Mouse (Mus musculus) hindbrain, embryonic 11.5 days (tissue): ENCODE data around the gene Gm9918. TPM values are rescaled to one million over a fixed set of nuclear protein-coding genes. Genes with fewer than 3 reads are reported as not detected.

Experiments
- ATAC-seq: fragments of 200-750 bp; cut with Nextera tagmentation; 2 replicates; pipeline ENCODE4 v1.8.0; 2017; ENCODE audit warnings: mild to moderate bottlenecking, moderate TSS enrichment, moderate library complexity; ENCODE audit not compliant: low FRiP score
- DNase-seq: peaks from one replicate; pipeline ENCODE4 v3.0.0-alpha.2; 2015; ENCODE audit warnings: low spot score
- H3K27ac ChIP-seq: fragments of 300-500 bp; sonication (generic); 2 replicates; pipeline ENCODE4 v1.5.1; 2014; ENCODE audit warnings: mild to moderate bottlenecking, low read depth, low read length
- H3K27me3 ChIP-seq: fragments of 300-500 bp; sonication (generic); 2 replicates; pipeline ENCODE4 v1.6.1; 2014; ENCODE audit warnings: mild to moderate bottlenecking, low read length, moderate library complexity, mixed read lengths; ENCODE audit not compliant: control insufficient read depth, insufficient read depth
- H3K36me3 ChIP-seq: fragments of 300-500 bp; sonication (generic); 2 replicates; pipeline ENCODE4 v1.6.1; 2014; ENCODE audit warnings: mild to moderate bottlenecking, low read length, moderate library complexity, mixed read lengths; ENCODE audit not compliant: control insufficient read depth, insufficient read depth
- H3K4me1 ChIP-seq: fragments of 300-500 bp; sonication (generic); replicated peaks from 2 replicates; pipeline ENCODE4 v1.6.1; 2014; ENCODE audit warnings: low read length, mixed read lengths; ENCODE audit not compliant: control insufficient read depth, insufficient read depth
- H3K4me2 ChIP-seq: fragments of 300-500 bp; sonication (generic); replicated peaks from 2 replicates; pipeline ENCODE4 v1.6.1; 2014; ENCODE audit warnings: mild to moderate bottlenecking, low read depth, low read length
- H3K4me3 ChIP-seq: fragments of 300-500 bp; sonication (generic); 2 replicates; pipeline ENCODE4 v1.5.1; 2014; ENCODE audit warnings: low read depth, low read length
- H3K9ac ChIP-seq: fragments of 300-500 bp; sonication (generic); 2 replicates; pipeline ENCODE4 v1.6.1; 2014; ENCODE audit warnings: low read depth, low read length
- H3K9me3 ChIP-seq: fragments of 300-500 bp; sonication (generic); 2 replicates; pipeline ENCODE4 v1.6.1; 2016; ENCODE audit warnings: low read length; ENCODE audit not compliant: control insufficient read depth
- WGBS: fragments of 180-500 bp; shearing (Covaris S2); extraction: QIAGEN DNeasy Blood & Tissue Kit; methylation state at CpG from one replicate; pipeline ENCODE4 v1.1.7; 2014; 5-methylcytosine and 5-hydroxymethylcytosine counted together
- polyA plus RNA-seq: library from polyadenylated mRNA; unstranded; fragments of >200 nt; fragmentation: Nextera tagmentation; extraction: Ambion mirVana; gene quantifications from 2 replicates; pipeline ENCODE4 v1.2.1, GENCODE M21; 2014

Gene Gm9918
- polyA plus RNA-seq, 1 experiment from 2014 or later, result 0.15 TPM

DNA sequence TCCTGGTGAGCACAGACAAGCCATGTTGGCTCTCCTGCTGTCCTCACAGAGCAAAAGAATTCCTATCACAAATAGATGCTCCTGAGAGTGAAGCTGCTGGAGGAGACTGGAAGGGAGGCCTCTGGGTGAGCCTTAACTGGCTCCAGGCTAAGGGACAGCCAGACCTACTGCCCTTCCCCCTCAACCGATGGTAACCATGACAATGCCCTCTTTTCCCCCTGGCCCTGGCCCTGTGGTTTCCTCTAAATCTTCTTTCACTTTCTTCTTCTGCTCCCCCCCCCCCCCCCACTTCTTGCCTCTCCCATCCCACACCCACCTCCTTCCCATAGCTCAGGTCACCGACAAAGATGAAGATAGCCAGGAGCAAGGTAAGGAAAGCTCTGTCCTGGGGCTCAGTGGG, 36.5 kb upstream of the Gm9918 start:
- no peak overlapping the region for H3K4me3 ChIP-seq
- H3K4me2 ChIP-seq, result no peak overlapping the region
- no peak overlapping the region for H3K9ac ChIP-seq
- DNase-seq, result no peak
- no peak for ATAC-seq
- H3K36me3 ChIP-seq, result no peaks in the 10 kb centered on the region
- no peaks in the 10 kb centered on the region for H3K27me3 ChIP-seq
- no peak overlapping the region for H3K27ac ChIP-seq
- H3K4me1 ChIP-seq, result no peaks in the 10 kb centered on the region
- 31% methylated on average over 2 of the region's 2 CpGs for WGBS
- no peaks in the 10 kb centered on the region for H3K9me3 ChIP-seq

GRCm38 (mm10) chr15:102235371-102236027, 34.9 kb upstream of the Gm9918 start:
- 36% methylated on average over 21 of the region's 21 CpGs for WGBS
- Histone ChIP-seq H3K4me1 (0 out of 2 replicates have a peak, but pooled peaks cover 2% of the 10 kb centered on the region), H3K9me3 (no peaks in the 10 kb centered on the region), H3K27me3 (no peaks in the 10 kb centered on the region), H3K4me2 (no peak overlapping the region), H3K9ac (peak overlapping the region; percentile 31; the same call in 1 of the 2 replicates), H3K27ac (no peak overlapping the region), H3K4me3 (no peak overlapping the region), H3K36me3 (no peaks in the 10 kb centered on the region)
- DNase-seq, result no peak
- no peak for ATAC-seq

DNA sequence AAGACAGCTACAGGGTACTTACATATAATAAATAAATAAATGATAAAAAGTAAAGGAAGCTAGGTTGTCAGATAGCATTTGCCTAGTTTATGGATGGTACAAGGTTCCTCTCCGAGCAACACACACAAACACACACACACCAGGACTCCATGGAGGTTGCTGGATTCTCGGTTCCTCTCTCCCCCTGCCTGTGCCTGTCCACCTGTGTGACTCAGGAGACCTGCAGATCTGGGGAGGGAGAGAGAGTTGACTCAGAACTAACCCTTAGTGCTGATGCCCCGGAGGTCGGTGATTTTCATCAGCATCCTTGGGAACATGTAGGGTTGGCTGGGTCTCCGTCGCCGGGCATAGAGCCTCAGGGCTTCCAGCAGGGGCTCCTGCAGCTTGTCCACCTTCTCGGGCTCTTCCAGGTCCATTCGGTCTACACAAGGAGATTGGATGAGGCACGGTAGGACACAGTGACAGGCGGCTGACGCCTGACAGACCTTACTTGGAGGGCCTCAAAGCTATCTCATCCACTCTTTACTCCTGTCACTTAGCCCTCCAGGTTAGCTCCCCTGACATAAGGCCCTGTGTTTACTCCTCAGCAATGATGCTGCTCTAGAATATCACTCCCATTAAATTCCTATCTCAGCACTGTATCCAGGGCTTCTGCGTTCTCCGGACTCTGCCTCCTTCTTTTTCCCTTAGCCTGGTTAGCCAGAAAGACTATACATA, 31.7 kb upstream of the Gm9918 start:
- Histone ChIP-seq H3K4me3 (no peak overlapping the region), H3K4me2 (no peak overlapping the region), H3K27ac (no peak overlapping the region), H3K36me3 (no peaks in the 10 kb centered on the region), H3K4me1 (peaks cover 9% of the 10 kb centered on the region), H3K27me3 (peaks cover 16% of the 10 kb centered on the region), H3K9ac (no peak overlapping the region), H3K9me3 (no peaks in the 10 kb centered on the region)
- DNase-seq, result no peak
- WGBS, result 89% methylated on average over 14 of the region's 14 CpGs
- no peak for ATAC-seq

GRCm38 (mm10) chr15:102239260-102239590, 31.1 kb upstream of the Gm9918 start:
- H3K4me3 ChIP-seq, result no peak overlapping the region
- WGBS, result 9% methylated on average over 9 of the region's 9 CpGs
- H3K36me3 ChIP-seq, result no peaks in the 10 kb centered on the region
- DNase-seq (peak; percentile 91), ATAC-seq (peak; percentile 75)
- H3K27ac ChIP-seq, result no peak overlapping the region
- no peaks in the 10 kb centered on the region for H3K9me3 ChIP-seq
- H3K4me2 ChIP-seq, result no peak overlapping the region
- peaks cover 11% of the 10 kb centered on the region for H3K4me1 ChIP-seq
- peaks cover 21% of the 10 kb centered on the region for H3K27me3 ChIP-seq
- no peak overlapping the region; the same call in 1 of the 2 replicates for H3K9ac ChIP-seq

DNA sequence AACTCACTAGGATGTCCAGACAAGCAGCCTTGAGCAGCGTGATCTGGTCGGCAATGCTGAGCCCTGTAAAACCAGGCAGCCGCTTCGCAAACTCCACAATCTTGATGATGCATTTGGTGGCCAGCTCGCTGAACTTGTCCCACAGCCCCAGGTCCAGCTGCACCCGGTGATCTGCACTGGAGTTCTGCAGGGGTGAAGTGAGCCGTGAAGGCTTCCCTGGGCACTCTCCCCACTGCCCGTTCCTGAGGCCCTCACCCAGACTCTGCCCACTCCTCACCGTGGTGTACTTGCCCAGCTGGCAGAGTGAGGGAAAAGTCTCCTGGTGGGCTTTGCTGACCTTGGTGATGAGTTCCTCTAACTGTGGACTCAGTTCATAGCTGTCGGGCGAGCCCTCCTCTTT, 30.5 kb upstream of the Gm9918 start:
- H3K4me1 ChIP-seq, result peaks cover 11% of the 10 kb centered on the region
- no peak overlapping the region for H3K9ac ChIP-seq
- H3K9me3 ChIP-seq, result no peaks in the 10 kb centered on the region
- no peak overlapping the region for H3K4me2 ChIP-seq
- H3K27ac ChIP-seq, result no peak overlapping the region
- no peak for ATAC-seq
- no peaks in the 10 kb centered on the region for H3K36me3 ChIP-seq
- no peak for DNase-seq
- WGBS, result 85% methylated on average over 11 of the region's 11 CpGs
- H3K4me3 ChIP-seq, result no peak overlapping the region
- peaks cover 26% of the 10 kb centered on the region for H3K27me3 ChIP-seq

- no peak for ATAC-seq
- WGBS, result 78% methylated on average over 4 of the region's 4 CpGs
- H3K27me3 ChIP-seq, result peaks cover 34% of the 10 kb centered on the region
Observed at GRCm38 (mm10) chr15:102240607-102241006, 29.8 kb upstream of the Gm9918 start.

DNA sequence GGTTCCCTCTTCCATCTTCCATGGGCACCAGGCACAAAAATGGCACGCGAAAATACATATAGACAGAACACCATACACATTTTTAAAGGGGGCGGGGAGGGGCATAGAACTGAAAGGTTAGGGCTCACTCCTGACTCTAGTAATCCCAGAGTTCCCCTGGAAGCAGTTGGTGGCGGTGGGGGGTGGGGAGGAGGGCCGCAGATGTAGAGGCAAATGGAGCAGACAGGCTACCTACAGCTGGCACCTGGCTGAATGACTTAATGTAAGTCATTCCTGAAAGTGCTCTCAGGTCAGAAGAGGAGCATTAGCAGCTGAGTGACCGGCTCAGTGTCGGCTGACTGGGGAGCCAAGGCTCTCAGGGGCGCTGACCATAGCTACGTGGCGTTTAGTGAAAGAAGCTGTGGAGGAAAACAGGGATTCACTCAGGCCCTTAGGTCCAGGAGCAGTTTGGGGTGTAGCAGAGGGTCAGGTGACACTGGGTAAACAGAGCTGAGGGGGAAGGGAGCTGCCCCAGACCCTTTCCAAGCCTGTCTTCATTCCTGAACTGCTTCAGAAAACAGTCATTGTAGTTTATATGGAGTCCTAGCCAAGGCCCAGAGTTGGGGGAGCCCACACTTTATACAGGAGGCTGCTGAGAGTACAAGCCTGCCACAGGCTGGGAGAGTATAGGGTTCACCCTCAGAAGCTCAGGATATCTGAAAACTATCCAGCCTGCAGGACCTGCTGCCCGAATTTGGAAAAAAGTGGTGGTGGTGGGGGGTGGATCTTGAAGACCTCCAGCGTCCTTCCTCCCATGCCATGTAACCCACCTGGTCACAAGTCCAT, 27.7 kb upstream of the Gm9918 start:
- Histone ChIP-seq H3K27me3 (peaks cover 51% of the 10 kb centered on the region), H3K27ac (no peak overlapping the region), H3K9me3 (no peaks in the 10 kb centered on the region), H3K4me1 (peaks cover 19% of the 10 kb centered on the region), H3K9ac (no peak overlapping the region), H3K4me3 (no peak overlapping the region), H3K36me3 (no peaks in the 10 kb centered on the region), H3K4me2 (no peak overlapping the region)
- 31% methylated on average over 12 of the region's 12 CpGs for WGBS
- ATAC-seq (no peak), DNase-seq (no peak)

More at GRCm38 (mm10) chr15:102240607-102241006, 29.8 kb upstream of the Gm9918 start:
- Histone ChIP-seq H3K27ac (no peak overlapping the region), H3K9me3 (no peaks in the 10 kb centered on the region), H3K4me2 (no peak overlapping the region), H3K36me3 (no peaks in the 10 kb centered on the region), H3K4me1 (peaks cover 11% of the 10 kb centered on the region), H3K4me3 (no peak overlapping the region), H3K9ac (no peak overlapping the region)
- no peak for DNase-seq

DNA sequence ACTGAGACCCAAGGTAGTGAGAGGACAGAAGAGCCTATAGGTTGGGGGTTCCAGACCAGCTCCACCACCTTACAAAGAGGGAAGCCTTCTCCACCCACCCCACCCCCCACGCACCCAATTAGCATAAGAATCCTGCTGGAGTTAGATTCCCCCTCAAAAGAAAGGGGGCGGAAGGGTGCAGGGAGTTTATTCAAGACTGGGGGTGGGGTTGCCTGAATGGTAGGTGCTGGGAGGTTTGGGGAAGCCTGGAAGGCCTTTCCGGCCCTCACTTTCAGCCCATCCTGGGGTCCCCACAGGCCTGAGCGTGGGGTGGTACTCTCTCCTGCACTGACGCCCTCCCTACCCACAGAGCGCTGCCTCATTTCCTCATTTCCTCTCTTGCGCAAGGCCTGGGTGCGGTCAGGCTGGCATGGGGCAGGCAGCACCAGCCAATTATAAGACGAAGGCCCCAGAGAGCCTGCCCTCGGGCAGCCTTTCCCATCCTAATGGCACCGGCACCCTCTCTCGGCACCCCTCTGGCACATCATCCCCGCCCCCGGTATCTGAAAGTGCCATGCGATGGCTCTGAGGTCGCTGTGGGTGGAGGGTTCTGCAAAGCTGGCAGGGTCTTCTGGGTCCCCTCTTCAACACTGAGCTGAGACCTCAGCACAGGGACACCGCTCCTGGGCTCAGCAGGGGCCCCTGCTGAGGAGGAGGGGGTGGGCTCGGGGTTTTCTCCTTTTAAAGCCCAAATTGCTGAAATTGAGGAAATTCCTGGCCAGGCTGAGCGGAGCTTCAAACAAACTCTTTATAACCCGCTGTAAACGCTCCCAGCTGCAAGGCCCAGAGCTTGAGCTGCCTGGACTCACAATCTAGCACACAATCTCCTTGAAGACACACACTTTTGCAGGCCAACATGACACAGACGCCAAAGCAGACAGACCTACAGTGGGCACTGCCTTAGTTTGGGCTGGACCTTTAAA, 26.9 kb upstream of the Gm9918 start:
- 9% methylated on average over 21 of the region's 22 CpGs for whole genome bisulfite sequencing
- H3K4me2 ChIP-seq, result peak overlapping the region; percentile 18; the same call in 1 of the 2 replicates
- 0 out of 2 replicates have a peak overlapping the region, but pooled peaks have one; percentile 13 for H3K4me3 ChIP-seq

More for the DNA sequence above, 26.9 kb upstream of the Gm9918 start:
- H3K27ac ChIP-seq, result no peak overlapping the region
- no peak overlapping the region for H3K9ac ChIP-seq
- ATAC-seq (no peak), DNase-seq (peak; percentile 31)
- no peaks in the 10 kb centered on the region for H3K9me3 ChIP-seq
- peaks cover 57% of the 10 kb centered on the region for H3K27me3 ChIP-seq
- no peaks in the 10 kb centered on the region for H3K36me3 ChIP-seq
- peaks cover 19% of the 10 kb centered on the region for H3K4me1 ChIP-seq
